Mouse (Mus musculus): Measurements from ENCODE around the gene Chic1.

DNA sequence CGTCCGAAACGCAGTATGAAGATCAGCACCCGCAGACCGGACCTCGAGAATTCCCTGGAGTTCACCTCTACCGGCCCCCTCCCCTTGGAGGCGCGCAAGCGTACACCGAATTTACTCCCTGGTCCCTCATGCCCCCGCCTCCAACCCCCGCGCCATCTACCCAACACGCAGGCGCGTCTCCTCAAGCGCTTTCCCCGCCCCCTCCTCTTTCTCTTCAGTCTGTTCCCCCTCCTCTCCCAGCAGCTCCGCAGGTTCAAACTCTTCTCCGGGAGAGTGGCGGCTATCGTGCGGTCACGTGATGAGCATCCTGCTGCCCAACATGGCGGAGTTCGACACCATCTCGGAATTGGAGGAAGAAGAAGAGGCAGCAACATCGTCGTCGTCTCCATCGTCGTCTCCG is at the start of gene Chic1:
- no peak for TF ChIP-seq CTCF (IDR thresholded peaks at IDR 0.05; ENCODE audit: low read depth, low read length)
- peak; percentile 49 for TF ChIP-seq POLR2A (IDR thresholded peaks at IDR 0.05; ENCODE audit: insufficient read depth, low read length)
- no peak for TF ChIP-seq EP300 (IDR thresholded peaks at IDR 0.05; ENCODE audit: insufficient read depth, low read depth, low read length)
